Mouse (Mus musculus): ENCODE data around the gene Rbm14.

Rbm14 gene

DNA sequence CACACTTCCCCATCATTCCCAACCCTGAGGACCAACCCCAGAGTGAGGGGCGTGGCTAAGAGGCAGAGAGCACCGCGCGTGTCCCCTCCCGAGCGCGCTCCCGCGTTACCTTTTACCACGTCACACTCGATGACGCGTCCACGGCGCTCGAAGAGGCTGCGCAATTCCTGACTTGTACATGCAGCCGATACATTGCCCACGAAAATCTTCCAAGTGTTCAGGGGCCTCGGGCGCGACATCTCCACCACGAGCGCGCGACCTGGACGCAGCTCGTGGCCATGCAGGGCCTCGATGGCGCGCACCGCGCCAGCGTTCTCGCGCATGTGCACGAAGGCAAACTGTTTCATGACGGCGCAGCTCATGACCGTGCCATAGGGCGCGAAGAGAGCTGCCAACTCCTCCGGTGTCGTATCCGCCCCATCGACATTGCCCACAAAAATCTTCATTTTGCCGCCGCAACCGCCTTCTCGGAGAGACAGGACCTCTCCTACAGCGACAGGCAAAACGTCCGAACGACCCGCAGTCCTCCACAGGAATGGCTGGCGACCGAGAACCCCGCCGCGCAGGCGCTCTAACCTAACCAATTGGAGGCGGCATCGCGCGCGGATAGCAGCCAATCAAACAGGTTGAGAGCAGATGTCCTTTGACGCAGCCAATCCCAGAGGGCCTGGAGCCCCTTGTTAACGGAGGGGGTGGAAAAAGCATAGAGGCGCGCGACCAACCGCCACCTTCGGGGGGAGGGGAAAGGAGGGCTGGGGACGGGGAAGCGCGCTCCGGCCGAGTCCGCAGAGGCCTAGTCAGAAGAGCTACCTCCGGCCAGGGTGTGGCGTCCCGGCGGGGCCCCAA, at the start of gene Rbm14, which contains the start of gene Gm21992:
TSS of gene Rbm14 (minus strand) at position 572 of the 846 bp plus-strand sequence.
TSS of gene Gm21992 (minus strand) at position 550 of the 846 bp plus-strand sequence.
- DNase-seq (ENCODE audit: extremely low read depth, low read depth) = peak; percentile 97

DNA sequence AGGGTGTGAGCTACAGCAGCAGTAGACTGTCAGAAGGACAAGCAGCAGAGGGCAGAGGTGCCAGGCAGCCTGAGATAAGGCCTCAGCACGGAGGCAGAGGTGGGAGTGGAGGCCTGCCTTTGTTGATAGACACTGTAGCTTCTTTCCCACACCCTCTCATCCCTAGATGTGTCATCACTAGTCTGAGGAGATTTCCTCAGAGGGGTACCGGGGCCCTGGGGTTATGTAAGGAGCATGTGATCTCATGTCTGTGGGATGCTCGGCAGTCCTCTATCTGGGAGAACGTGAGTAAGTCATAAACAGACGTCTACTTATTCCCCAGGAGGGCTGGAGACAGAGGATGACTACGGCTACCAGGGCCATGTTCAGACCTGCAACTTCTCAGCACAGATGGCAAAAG, 47.6 kb upstream of the Rbm14 start:
- no peak for DNase-seq (ENCODE audit: extremely low read depth, low read depth)

DNA sequence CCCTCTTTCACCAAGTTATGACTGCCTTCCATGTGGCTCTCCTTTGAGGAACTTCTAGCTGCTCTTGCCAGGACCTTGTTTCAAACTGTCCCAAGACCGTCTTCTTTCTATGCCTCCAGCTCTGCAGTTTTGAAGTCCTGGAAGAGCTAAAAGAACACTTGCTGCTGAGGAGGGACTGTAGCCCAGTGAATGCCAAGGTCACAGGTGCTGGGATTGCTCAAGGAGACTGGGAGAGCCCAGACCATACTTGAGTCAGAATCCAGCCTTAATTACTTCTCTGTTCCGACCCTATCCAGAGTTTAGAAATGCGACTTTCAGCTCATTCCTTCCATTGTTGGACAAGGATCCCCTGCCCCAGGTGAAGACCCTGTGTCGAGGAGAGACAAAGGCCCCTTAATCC, 44.5 kb upstream of the Rbm14 start:
- DNase-seq (ENCODE audit: extremely low read depth, low read depth) = no peak

DNA sequence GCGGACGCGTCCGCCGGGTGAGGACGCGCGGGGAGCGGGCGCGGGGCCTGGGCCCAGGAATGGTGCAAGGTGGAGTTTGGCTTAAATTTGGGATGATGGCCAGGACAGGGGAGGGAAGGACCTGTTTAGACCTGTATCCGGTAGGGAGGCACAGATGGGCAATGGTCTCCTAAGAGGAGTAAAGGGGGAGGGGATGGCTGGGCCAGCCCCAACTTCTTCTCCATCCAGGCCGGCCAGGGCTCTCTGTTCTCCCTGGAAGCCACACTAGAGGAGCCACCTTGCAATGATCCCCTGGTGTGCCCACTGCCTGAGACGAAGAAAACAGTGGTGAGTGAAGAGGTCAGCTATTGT, 44.0 kb upstream of the Rbm14 start:
- no peak for DNase-seq (ENCODE audit: extremely low read depth, low read depth)

DNA sequence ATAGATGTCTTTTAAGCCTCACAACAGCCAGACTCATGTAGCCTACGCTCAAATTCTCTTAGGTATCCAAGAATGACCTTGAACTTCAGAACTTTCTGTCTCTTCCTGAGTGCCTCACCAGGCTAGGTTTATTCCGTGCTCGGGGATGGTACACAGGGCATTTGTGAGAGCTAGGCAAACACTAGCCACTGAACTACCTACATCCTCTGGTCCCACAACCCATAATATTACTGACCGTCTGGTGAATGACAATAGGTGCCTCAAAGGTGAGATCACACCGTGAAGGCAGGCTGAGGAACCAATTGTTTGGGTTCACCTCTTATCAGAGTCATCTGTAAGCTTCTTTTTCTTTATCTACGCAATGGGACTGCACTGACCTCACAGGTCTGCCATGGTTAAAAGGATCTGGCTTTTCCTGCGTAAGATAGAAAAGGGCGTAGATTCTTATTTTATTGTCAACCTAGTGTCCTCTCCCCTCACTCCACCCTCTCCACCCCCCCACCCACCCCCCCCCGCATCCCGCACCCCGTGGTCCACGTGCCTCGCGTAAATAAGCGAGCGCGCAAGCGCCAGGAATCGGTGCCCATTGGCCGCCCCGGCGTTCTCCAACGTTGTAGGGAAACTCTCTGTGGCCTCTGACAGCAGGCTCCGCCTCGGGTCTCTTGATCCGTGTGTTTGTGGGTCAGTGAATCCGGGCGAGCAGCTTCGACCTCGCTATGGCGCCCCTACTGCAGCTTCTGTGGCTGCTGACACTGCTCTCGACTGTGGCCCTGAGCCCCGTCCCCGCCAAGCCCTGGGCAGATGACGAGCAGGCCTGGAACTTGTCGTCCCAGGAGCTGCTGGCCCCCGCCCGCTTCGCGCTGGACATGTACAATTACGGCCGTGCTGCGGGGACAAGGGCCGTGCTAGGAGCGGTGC, 43.4 kb upstream of the Rbm14 start, which contains the start of gene Ctsf:
TSS of gene Ctsf (plus strand) at position 579 of the 918 bp plus-strand sequence.
- DNase-seq (ENCODE audit: extremely low read depth, low read depth) = no peak

DNA sequence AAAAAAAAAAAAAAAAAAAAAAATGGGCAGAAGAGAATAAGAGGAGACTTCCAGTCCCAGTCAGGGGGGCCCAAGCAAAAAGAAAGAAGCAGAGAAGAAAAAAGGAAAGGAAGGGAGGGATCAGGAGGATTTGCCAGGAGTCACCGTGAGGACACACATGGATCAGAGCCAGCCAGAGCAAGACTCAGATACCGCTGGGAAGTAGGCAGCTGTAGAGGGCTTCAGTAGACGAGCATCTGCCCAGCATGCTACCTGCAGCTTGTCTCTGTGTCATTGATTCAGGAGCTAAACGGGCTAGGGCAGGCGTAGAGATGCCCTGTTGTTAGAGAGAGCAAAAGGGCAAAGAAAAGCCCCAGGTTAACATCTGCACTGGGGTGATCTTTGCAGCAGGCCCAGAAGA, 38.8 kb upstream of the Rbm14 start:
- no peak for DNase-seq (ENCODE audit: extremely low read depth, low read depth)

DNA sequence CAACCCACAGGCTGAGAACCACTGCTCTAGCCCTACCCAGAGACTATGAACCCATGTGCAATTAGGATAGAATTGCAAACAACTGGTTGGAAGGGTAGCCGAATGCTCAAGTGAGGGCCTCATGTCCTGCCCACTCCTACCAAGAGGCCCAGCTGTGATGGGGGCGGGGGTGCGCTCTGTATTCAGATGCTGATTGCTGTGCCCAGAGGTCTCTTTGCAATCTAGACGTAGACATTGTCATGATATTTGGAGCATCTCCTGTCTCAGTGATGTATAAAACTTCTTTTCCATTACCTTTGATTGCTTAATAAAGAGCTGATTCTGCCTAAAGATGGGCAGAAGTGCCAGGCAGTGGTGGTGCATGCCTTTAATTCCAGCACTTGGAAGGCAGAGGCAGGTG, 38.4 kb upstream of the Rbm14 start:
- no peak for DNase-seq (ENCODE audit: extremely low read depth, low read depth)

DNA sequence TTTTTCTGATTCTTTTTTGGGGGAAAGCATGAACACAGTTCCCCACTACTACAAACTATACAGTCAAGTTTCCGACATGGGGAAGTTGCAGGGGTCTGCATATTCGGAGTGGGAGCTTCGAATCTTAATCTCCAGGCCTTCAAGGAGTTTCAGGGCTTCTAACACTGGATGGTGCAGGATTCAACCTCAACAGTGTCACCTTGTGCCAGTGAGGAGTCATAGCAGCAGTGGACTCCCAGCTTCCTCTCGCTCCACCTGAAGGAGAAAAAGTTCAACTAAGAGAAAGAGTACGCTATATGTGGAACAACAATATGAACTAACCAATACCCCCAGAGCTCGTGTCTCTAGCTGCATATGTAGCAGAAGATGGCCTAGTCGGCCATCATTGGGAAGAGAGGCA, 36.1 kb upstream of the Rbm14 start:
- DNase-seq (ENCODE audit: extremely low read depth, low read depth) = no peak

DNA sequence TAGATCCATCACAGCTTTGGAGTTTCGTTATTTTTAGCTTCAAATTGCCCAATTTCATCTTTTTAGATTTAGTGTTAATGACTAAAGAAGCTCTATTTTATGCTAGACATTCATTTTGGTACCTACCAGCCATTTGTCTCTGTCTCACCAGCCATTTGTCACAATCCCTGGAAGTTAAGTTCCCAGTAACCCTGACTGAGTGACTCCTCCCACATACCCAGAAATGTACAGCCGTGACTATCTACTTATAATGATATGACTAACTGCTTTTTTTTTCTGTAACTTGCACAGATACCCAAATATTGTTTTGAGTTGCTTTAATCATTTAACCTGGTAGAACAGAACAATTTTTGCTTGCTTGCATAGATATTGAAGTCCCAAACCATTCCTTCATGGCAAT, 34.4 kb upstream of the Rbm14 start:
- no peak for DNase-seq (ENCODE audit: extremely low read depth, low read depth)

DNA sequence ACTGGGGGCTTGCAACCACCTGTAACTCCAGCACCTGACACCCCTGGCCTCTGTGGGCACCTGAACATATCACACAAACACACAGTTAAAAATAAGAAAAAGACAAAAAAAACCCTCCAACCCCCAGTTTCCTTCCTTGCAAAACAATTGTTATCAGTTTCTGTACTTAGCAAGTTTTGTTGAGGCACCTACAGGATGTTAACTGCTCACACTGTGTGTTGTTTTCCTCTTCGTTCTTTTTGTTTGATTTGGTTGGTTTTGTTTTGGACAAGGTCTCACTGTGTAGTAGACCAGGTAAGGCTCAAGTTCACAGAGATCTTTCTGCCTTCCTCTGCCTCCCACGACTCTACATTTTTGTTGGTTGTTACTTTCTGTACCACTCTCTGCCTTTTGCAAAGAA, 31.2 kb upstream of the Rbm14 start:
- no peak for DNase-seq (ENCODE audit: extremely low read depth, low read depth)

DNA sequence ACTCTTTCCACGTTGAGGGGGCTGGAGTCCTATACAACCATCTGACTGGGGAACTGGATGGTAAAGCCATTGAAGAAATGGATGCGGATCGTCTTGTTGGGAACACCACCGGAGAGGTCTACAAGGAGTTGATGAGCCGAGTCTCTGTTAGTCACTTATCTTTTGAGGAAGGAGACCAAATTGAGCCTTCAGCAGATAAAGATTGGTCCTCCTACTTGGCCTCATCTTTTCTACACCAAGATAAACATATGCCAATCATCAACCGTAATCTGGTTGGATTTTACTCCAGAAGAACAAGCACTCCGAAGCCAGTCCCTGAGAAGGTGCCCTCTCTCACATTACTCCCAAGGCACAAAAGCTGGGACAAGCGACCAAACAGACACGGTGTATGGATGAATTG, 29.4 kb upstream of the Rbm14 start:
- no peak for DNase-seq (ENCODE audit: extremely low read depth, low read depth)

DNA sequence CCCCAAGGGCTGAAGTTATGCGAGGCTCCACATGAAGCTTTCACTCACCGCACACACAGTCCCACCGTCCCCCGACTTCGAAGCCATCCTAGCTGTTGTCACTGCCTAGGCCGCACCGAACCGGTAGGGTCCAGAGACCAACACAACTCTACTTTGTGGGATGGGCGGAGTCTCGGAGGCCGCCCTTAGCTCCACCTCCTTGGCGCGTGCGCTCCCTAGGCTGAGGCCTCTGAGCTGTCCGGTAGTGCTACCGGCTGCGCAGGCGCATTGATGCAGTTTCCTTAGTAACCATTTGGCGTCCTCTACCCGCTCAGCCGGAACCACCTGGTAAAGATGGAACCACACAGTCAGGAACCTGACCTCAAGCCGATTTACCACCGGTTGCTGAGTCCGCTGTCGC, 27.7 kb upstream of the Rbm14 start, which contains the start of the genes Ccs and Ccdc87:
TSS of gene Ccs (minus strand) at position 184 of the 400 bp plus-strand sequence.
TSS of gene Ccdc87 (plus strand) at position 218 of the 400 bp plus-strand sequence.
- DNase-seq (ENCODE audit: extremely low read depth, low read depth) = peak; percentile 89

DNA sequence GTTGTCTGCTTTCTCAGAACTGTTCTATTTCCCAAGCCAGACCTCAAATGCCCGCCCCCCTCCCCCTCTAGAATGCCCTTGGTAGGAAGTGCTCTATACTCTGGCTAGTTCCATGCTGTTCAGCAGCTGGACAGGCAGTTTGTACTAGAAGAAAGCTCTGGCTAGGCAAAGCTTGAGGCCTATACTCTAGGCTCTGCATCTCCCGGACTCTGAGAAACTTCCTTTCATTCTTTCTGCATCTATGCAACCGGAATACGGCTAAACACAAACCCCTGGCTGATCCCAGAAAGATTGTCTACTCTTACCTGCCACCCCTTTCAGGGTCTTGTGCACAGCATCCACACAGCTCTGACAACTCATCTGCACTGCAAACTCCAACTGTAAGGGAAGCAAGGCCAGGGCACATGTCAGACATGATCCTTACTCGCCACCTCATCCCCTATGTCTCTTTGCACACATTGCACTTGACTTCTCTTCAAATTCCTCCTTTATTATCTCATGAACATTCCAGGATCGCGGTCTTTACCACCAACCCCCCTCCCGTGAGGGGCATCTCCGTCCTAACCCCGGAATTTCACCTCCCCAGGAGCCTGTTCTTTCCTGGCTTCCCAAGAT, 27.2 kb upstream of the Rbm14 start:
- no peak for DNase-seq (ENCODE audit: extremely low read depth, low read depth)

DNA sequence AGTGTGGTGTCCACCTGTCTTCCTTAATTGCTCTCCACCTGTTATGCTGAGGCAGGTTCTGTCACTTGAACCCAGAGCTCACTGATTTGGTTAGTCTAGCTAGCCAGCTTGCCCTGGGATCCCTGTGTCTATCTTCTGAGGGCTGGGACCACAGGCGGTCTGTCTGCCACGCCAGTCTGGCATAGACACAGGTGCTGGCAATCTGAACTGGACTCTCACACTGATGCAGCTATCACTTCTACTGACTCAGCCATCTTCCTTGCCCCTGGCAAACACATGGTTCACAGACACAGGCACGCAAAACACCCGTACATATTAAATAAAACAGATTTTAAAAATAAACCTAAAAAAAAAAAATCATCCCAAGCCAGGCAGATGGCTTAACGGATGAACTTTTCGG, 25.6 kb upstream of the Rbm14 start:
- DNase-seq (ENCODE audit: extremely low read depth, low read depth) = no peak

DNA sequence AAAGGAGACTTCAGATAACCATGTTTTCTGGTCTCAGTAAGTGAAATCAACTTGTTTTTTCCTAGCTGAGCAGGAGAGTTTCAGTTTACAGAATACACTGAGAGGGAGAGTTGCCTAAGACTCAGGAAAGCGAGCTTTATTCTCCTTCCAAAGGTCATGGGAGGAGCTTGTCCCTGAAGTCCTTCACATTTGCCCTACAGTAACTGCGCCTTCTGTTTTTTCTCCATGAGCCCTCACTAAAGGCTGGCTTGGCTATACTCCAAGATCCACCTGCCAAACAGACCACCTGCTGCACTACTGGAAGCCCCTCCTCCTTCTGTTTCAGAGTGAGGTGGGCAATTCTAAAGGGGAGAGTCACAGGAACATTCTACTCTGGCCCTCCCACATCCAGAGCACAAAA, 24.7 kb upstream of the Rbm14 start:
- DNase-seq (ENCODE audit: extremely low read depth, low read depth) = no peak

DNA sequence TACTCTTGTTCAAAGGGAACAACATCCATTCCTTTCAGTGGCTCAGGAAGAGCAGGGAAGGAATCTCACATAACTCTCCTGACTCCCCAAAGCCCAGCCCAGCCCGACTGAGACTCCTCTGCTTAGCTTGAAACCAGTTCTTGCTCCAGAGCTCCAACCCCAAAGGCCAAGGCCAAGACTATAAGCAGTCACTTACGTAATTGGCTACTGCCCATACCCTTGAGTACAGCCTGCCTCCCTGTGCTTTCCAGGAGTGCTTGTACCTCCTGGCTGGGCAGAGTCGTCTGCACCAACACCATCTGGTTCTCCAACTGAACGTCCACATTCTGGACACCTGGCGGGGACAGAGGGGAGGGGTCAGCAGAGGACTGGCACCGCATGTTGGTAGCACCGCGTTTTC, 22.5 kb upstream of the Rbm14 start:
- DNase-seq (ENCODE audit: extremely low read depth, low read depth) = no peak

DNA sequence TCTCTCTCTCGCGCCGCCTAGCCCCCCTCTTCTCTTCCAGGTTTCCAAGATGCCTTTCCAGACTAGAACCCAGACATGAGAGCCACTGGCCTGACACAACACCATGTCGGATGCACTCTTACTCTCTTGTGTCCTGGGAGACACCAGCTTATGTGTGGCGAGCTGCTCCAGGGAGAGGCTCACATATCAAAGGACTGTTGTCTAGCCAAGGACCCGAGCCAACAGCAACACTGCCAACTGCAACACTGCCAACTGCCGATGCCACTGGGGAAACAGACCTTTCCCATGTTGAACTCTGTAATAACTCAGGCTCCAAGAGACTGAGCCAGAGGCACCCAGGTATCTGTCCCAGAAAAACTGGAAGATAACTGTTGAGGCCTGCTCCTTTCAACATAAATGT, 17.7 kb upstream of the Rbm14 start:
- no peak for DNase-seq (ENCODE audit: extremely low read depth, low read depth)

DNA sequence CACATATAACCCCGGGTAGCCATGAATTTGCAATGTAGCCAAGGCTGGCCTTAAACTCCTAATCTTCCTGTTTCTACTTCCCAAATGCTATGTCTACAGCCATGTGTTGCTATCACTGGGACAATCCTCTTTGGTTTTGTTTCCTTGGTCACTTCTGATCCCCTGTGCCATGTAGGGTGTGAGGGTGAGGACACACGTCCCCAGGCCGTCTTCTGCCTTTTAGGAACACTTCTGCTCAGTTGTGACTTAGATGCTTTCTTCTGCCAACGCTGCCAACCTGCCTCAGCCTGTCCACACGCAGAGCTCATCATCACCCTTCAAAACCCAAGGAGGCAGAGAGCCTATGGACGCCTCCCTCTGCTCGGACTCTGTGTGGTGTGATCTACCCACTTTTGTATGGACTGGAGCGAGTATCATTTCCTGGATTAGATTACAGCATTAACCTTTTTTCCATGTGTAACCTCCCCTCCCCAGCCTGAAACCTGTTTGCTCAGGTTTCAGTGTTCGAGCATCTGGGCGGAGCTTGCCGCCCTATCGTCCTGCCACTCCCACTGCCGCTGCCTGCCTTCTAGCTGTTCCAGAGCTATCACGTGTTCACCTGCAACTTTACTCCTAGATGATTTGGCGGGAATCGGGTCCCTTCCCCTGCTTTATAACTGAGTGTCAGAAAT, 17.1 kb upstream of the Rbm14 start:
- DNase-seq (ENCODE audit: extremely low read depth, low read depth) = no peak

DNA sequence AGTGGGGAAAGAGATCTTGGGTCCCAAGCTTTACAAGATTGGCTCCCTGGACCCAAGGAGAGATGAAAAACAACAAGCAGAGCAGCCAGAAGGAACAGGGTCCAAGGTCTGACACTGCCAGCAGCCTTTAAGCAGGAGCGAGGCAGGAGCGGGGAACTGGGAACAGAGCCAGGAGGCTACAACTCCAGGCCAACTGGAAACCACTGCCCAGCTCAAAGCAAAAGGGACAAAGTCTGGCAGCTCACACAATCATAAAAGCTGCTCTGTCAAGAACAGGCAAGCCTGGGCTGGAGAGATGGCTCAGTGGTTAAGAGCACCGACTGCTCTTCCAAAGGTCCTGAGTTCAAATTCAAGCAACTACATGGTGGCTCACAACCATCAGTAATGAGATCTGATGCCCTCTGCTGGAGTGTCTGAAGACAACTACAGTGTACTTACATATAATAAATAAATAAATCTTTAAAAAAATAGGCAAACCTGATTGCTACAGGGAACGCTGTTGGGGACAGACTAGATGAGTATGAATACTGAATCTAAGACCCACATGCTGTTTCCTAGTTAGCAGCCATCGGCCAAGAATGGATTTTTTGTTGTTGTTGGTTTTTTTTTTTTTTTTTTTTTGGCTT, 9.4 kb upstream of the Rbm14 start:
- no peak for DNase-seq (ENCODE audit: extremely low read depth, low read depth)

DNA sequence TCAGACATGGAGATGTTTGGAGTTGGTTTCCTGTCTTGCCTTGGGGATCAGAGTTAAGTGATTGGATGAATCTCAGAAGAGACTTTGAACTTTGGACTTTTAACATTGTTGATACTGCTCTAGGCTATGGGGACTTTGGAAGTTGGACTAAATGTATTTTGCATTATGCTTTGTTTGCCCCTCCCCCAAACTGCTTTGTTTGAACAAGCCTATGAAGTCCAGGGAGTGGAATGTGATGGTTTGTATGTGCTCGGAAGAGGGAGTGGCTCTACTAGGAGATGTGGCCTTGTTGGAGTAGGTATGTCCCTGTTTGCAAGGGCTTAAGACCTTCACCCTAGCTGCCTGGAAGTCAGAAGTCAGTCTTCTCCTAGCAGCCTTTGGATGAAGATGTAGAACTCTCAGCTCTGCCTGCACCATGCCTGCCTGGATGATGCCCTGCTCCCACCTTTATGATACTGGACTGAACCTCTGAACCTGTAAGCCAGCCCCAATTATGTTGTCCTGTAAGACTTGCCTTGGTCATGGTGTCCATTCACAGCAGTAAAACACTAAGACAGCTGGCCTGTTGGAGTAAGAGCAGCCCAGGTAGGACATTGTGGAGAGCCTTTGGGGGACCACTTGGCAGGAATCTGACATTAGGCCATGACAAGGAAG, 5.9 kb upstream of the Rbm14 start:
- no peak for DNase-seq (ENCODE audit: extremely low read depth, low read depth)

Measured in MEL-GATA-1-ER (cell line).